Mouse (Mus musculus) brain, adult 2 months (tissue): ENCODE results near the gene Uncx.
A peak's percentile ranks its signal among the peaks of the same experiment; 100 is the strongest.
"Not testable (repeated sequence)": the region's sequence is repeated elsewhere in the genome, so short reads cannot be mapped to it uniquely, and the experiment has no call there.

Experiments
- DNase-seq: peaks from one replicate; pipeline ENCODE4 v3.0.0; 2011; ENCODE audit warnings: low read depth, low spot score

Uncx gene

DNA sequence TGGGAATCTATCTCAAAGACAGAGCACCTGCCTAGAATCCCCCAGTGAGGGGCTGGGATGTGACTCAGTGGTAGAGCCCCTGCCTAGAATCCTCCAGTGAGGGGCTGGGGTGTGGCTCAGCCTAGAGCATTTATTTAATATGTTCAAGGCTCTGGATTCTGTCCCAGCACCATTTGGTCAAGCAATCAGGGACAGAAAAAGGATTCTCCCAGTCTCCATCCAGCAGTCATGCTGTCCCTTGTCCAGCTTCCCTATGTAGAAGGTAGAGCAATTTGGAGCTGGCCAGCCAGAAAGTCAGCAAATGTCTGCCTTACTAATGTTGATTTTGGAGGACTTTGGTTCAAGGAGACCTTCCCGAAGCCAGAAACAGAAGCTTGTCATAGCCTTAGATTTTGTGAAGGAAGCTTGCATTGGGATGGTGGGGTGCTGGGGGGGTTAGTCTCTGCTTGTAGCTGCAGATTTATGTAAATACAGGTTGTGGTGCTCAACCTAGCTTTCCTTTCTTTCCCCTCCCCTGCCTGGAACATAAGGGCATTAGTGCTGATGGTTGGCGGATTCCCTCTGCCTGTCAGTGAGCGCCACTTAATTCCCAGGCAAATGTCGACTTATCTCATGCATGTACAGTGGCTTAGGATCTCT is 18.2 kb downstream of the Uncx start:
- DNase-seq: peak; percentile 58

- no peak for DNase-seq
Measured at GRCm38 (mm10) chr5:139564663-139565062, 21.4 kb downstream of the Uncx start.

DNA sequence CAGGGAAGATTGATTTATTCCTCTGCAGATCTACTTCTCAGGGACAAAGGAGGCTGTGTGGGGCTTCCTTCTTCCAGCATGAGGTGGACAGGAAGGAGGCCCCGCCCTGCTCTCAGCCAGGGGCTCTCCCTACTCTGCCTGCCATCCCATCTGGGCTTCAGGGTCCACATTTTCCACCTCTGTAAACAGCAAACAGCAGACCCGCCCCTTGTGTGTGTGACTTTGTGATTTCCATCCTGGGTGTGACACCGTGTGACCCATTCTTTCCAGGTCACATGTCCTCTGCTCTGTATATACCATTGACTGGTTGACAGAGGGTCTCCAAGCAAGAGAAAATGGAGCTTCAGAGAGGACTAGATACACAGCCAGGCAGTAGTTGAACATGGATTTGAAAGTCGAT is 22.2 kb downstream of the Uncx start:
- DNase-seq: no peak

GRCm38 (mm10) chr5:139566640-139567399 is 23.5 kb downstream of the Uncx start:
- no peak for DNase-seq

DNA sequence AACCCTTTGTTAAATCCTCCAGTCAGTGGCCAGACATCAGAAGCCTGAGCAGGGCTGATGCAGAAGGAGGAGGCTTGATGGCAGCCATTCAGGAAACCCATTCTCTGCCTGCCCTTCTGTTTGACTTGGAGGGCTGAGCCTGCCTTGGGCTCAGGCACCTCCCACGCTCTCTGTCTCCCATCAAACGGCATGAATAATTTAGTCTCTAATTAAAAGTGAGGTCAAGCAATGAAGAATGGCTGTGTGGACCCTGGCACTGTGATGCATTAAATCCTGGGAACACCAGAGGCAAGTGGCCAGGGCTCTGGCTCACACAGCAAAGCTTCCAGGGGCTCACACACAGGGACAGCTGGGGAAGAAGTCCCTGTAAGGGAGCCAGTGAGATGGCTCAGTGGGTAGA is 24.8 kb downstream of the Uncx start:
- no peak for DNase-seq

DNA sequence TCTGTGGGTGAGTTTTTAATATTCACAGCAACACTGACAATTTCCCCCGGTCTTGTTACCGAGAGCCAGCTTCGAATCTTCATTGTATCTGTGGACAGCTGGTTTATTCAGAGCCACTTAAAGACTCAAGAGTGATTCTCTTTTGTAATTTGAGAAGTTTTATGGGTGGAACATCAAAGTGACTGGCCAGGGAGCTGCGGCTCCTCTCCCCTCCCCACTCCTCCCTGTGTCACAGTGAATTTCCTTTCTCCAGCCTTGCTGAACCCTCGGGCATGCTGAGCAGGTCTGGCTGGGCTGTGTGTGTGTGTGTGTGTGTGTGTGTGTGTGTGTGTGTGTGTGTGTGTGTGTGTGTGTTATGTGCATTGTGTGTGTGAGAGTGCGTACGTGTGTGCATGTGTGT is 29.2 kb downstream of the Uncx start:
- DNase-seq: no peak

- peak; percentile 62 for DNase-seq
Measured at GRCm38 (mm10) chr5:139573606-139574311, 30.5 kb downstream of the Uncx start.

- DNase-seq: no peak
Measured at GRCm38 (mm10) chr5:139575054-139575453, 31.8 kb downstream of the Uncx start.

DNA sequence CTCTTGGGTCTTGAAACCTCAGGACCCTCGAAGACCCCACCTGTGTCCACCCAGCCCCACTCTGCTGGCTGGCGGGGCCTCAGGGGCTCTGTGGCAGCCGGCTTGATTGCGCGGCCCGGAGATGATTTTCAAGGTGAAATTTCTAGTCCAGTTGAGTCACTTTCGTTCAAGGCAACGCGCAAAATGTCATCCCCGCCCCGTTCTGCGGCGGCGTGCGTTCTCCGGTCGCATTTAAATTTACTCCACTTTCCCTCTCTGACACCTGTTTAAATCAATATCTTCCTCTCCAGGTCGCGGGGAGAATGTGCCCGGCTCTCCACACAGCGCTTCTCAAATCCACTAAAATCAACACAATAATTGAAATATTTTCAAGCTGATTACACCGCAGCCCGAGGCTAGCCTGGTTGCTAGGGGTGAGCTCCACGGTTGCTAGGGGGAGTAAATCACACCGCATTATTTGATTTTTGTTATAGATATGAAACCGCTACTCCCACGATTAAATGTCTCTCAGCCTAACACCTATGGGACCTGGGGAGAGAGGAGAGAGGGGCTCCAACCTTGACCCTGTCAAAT is 37.0 kb downstream of the Uncx start:
- DNase-seq: no peak

GRCm38 (mm10) chr5:139581308-139581868 is 38.1 kb downstream of the Uncx start:
- no peak for DNase-seq

DNA sequence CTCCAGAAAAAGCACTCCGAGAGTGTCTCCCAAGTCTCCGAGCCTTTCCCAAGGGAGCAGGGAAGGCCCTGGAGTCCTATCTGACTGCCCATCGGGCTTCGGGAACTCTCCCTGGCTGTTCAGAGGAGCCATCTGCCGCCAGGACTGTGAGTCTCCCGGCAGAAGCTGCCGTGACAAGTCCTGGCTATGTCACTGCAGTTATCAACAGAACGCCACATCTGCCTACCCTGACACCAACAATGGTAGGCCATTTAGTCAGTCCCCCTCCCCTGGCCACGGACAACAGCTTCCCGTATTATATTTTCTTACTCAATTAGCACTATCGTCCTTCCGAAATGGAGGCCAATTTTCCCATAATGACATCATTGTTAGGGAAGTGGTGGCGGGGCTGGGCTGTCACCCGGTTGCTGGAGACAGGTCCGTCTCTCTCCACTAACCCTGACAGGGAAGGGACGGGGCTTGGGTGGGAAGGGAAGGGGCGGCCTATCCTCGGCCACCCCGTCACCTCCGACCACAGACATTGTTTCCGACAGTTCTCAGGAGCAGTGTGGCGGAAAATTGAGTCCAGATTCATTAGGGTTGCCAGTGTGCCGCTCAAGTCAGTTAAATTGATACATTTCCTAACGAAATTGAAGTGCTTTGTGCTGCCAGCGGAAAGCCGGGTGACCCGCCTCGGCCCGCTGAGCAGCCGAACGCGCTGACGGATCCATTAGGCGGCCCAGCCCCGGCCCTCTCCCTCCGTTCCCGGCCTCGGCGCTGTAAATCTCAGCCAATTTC is 41.9 kb downstream of the Uncx start:
- peak; percentile 73 for DNase-seq

DNA sequence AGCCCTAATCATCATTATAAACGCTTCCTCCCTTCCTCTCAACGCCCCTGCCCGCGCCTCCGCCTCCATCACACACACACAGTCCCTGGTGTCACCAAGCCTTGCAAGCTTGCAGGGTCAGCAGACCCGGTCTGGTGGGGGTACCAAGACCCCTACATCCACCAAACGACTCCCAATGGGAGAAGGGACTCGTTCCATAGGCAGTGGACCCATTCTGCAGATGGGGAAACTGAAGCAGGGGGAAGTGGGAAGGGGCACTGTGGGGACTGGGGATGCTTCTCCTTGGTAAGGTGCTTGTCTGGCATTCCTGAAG is 42.4 kb downstream of the Uncx start:
- DNase-seq: no peak

- DNase-seq: not testable (repeated sequence)
Measured at GRCm38 (mm10) chr5:139587459-139587858, 44.2 kb downstream of the Uncx start.

DNA sequence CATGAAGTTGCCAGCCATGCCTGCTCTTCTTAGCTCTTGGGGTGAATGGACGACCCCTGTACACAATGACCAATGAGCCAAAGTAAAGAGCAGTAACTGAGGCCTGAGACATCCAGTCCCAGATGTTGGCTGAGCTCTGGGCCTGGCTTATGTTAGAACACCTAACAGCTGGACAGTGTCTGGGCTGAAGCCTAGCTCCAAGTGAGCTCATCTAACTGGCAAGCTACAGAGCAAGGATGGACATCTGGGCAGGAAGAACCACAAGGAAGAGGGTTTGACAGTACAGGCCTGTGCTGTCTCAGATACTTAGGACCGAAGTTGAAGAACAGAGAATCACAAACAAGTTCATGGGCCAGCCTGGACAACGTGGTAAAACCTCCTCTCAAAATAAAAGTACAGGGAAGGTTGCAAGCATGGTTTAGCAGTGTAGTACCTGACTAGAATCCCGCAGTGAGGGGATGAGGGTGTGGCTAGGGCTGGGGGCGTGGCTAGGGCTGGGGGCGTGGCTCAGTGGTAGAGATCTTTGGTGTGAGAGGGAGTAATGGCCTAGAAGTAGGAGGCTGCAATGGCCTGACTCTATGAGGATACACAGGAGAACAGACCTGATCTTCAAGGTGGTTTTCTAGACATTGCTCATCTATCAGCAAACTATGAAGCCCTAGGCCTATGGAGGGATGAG is 47.5 kb downstream of the Uncx start:
- not testable (repeated sequence) for DNase-seq

GRCm38 (mm10) chr5:139592011-139592410 is 48.7 kb downstream of the Uncx start:
- DNase-seq: no peak

DNA sequence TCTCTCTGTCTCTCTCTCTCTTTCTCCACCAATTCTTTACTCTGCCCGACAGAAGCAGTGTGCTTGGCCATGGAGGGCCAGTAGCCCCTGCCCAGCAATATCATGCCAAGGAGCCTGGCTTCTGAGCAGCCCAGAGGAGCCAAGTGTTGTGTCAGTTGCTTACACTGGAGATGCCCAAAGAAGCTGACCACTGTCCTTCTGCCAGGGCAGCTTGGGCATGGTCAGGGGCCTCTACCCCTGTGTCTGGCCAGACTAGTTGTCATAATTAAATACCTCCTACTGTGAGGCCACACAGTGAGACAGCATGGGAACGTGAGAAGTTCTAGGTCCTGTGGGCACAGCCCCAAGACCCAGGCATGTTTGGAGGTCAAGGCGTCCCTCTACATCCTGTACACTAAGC is 49.6 kb downstream of the Uncx start:
- no peak for DNase-seq

DNA sequence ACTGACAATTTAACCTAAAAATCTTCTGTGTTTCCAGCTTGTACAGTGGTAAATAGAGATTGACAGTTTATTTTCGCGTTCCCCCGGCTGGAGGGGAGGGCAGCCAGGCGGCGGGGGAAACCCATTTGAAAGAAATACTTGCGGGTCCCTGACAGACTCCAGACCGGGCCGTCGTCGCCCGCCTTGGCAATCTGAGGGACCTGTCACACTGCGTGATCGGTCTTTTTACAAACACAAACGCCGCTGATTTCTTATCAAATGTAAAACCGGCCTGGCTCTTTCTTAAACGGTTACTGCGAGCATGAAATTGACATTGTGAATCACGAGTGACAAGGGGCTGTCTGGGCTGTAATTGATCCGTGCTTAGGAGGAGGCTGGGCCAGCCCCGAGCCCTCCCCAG is 50.5 kb downstream of the Uncx start:
- no peak for DNase-seq

DNA sequence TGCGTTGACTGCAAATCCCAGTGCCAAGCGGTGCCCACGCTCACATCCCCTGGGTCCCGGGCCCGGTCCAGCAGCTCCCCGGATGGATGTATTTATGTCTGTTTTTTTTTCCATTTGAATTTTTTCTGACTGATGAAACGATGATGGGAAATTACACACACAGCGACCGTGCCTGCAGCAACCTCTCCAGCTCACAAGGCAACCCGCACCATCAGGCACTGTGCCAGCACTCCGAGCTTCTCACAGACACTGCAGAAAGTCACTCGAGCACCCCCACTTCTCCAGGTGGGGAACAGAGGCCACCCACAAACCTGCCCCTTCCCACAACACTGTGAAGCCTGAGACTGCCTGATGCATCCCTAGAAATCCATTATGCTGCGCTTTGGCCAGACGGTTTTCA is 51.7 kb downstream of the Uncx start:
- peak; percentile 63 for DNase-seq
